Mouse (Mus musculus) heart, adult 2 months (tissue): Measurements from ENCODE around the gene Cacna1d. TPM values are rescaled to one million over a fixed set of nuclear protein-coding genes. Genes with fewer than 3 reads are reported as not detected.

Source experiments
- DNase-seq, 2 experiments: peaks; one replicate each; pipeline ENCODE4 v3.0.0; 2021
- H3K27ac ChIP-seq: fragments of 200-600 bp; 2 replicates; pipeline ENCODE4 v1.8.1; 2022
- H3K27me3 ChIP-seq: fragments of 200-500 bp; 2 replicates; pipeline ENCODE4 v1.6.1; 2012; ENCODE audit warnings: mild to moderate bottlenecking, low read length, inconsistent platforms, mixed read lengths; ENCODE audit not compliant: control insufficient read depth, insufficient read depth
- H3K36me3 ChIP-seq: fragments of 200-500 bp; 2 replicates; pipeline ENCODE4 v1.6.1; 2012; ENCODE audit warnings: low read length, inconsistent platforms; ENCODE audit not compliant: control insufficient read depth, insufficient read depth
- H3K4me1 ChIP-seq: fragments of 200-500 bp; 2 replicates; pipeline ENCODE4 v1.6.1; 2011; ENCODE audit warnings: low read length; ENCODE audit not compliant: control insufficient read depth, insufficient read depth
- H3K4me3 ChIP-seq: fragments of 200-600 bp; 2 replicates; pipeline ENCODE4 v1.8.1; 2022
- H3K79me2 ChIP-seq: fragments of 200-500 bp; replicated peaks from 2 replicates; pipeline ENCODE4 v1.6.1; 2012; ENCODE audit warnings: mild to moderate bottlenecking, inconsistent platforms, low read length, moderate library complexity, mixed read lengths; ENCODE audit not compliant: control insufficient read depth, insufficient read depth
- H3K9ac ChIP-seq: fragments of 200-500 bp; 2 replicates; pipeline ENCODE4 v1.6.1; 2012; ENCODE audit warnings: low read depth, mild to moderate bottlenecking, control low read depth, inconsistent platforms, low read length, mixed read lengths
- CTCF ChIP-seq: fragments of 200-600 bp; IDR thresholded peaks from 2 replicates; pipeline ENCODE4 v1.8.1; 2022; ENCODE audit warnings: antibody characterized with exemption, mild to moderate bottlenecking, moderate library complexity
- EP300 ChIP-seq: fragments of 200-500 bp; IDR thresholded peaks from 2 replicates; pipeline ENCODE4 v1.6.1; 2011; ENCODE audit warnings: low read depth, low read length, control low read depth; ENCODE audit not compliant: insufficient read depth
- POLR2A ChIP-seq: fragments of 200-500 bp; IDR thresholded peaks from 2 replicates; pipeline ENCODE4 v1.6.1; 2011; ENCODE audit warnings: mild to moderate bottlenecking, low read depth, low read length, control low read depth; ENCODE audit not compliant: insufficient read depth
- WGBS: fragments of 180-500 bp; shearing (Covaris S2); methylation state at CpG from one replicate; pipeline ENCODE4 v1.1.7; 2018; 5-methylcytosine and 5-hydroxymethylcytosine counted together
- intact Hi-C: fragments of 180-260 bp; cut with DNase I; formaldehyde crosslinking; loops from one replicate; pipeline ENCODE4 v1.15.1; 2025
- polyA plus RNA-seq: library from polyadenylated mRNA; depleted of rRNA; stranded (reverse); fragments of >200 nt; gene quantifications from 2 replicates; pipeline ENCODE4 v1.2.3, GENCODE M21; 2012; rRNA removed
- total RNA-seq, 2 experiments: library from RNA; stranded (reverse); gene quantifications; 2 replicates each; pipeline ENCODE4 v1.2.3; 2021

Cacna1d gene
- total and polyA plus RNA-seq, 3 experiments, result 1.3 to 3.0 (median 2.1) TPM

DNA sequence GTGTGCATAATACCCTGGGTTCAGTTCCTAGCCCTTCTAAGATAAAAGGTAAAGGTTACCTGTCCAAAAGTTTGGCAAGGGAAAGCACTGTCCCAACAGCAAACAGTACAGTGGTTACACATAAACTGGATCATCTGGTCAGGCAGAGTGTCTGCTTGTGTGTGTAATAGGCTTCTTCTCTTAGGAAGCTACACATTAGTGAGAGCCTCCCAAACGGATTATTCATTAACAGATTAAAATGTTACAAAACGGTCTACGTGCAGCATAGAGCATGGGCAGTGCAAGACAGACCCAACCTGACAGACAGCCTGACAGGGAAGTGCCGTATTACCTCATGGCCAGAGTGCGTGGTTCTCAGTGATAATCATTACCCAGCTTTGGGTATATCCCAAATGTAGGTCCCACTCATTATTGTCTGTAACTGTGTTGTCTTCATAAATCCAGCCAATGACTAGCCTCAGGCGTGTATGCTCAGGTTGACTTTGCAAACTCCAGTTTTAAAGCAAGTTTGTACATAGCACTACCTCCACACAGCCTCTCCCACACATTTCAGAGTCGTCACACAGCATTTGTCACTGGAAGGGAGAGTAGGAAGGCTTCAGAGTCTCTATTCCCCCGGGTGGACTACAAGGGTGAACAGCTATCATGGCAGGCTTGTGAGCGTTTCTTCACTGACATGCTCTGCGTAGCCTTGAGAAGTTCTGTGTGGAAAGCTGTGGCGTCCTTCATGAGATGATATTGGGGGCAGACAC lies 495.1 kb downstream of the Cacna1d start:
- Histone ChIP-seq H3K4me3 (no peak overlapping the region), H3K9ac (no peak overlapping the region), H3K27ac (no peak overlapping the region), H3K27me3 (no peaks in the 10 kb centered on the region), H3K36me3 (no peaks in the 10 kb centered on the region), H3K4me1 (peaks cover 2% of the 10 kb centered on the region; the same call in 1 of the 2 replicates), H3K79me2 (no peaks in the 10 kb centered on the region)
- no peak for DNase-seq
- 90% methylated on average over 11 of the region's 11 CpGs for WGBS
- TF ChIP-seq EP300 (no peak), CTCF (no peak), POLR2A (no peak)
- intact Hi-C loops, result no loop called here

GRCm38 (mm10) chr14:29994976-29995375 lies 496.3 kb downstream of the Cacna1d start:
- H3K27ac ChIP-seq, result no peak overlapping the region
- H3K4me1 ChIP-seq, result peaks cover 2% of the 10 kb centered on the region; the same call in 1 of the 2 replicates
- H3K4me3 ChIP-seq, result no peak overlapping the region
- H3K9ac ChIP-seq, result no peak overlapping the region
- intact Hi-C loops, result no loop called here
- H3K27me3 ChIP-seq, result no peaks in the 10 kb centered on the region
- H3K79me2 ChIP-seq, result no peaks in the 10 kb centered on the region
- WGBS, result 93% methylated on average over 4 of the region's 4 CpGs
- no peak for TF ChIP-seq POLR2A
- TF ChIP-seq CTCF, result no peak
- no peak for TF ChIP-seq EP300
- DNase-seq, result no peak
- no peaks in the 10 kb centered on the region for H3K36me3 ChIP-seq

Other genes with a start within 250 kb of the Cacna1d start
- gene Dcp1a, start 11.9 kb downstream of the Cacna1d start, total RNA-seq, result 10 to 100 TPM in 1 of 2 experiments, 1 to 10 TPM in 1; 9.8 to 10.8 TPM
- gene Dcp1a, start 11.9 kb downstream of the Cacna1d start, polyA plus RNA-seq, result 15.4 and 16.0 TPM in 2 replicates
- gene Tkt, start 56.9 kb upstream of the Cacna1d start, total RNA-seq, result 10 to 100 TPM; 30.7 to 32.8 TPM
- 75.5 and 119 TPM in 2 replicates for gene Tkt, start 56.9 kb upstream of the Cacna1d start, polyA plus RNA-seq
- 10 to 100 TPM; 10.4 to 12.6 TPM for gene Prkcd, start 134.8 kb upstream of the Cacna1d start, total RNA-seq
- gene Prkcd, start 134.8 kb upstream of the Cacna1d start, polyA plus RNA-seq, result 31.5 and 31.7 TPM in 2 replicates
- gene Rft1, start 162.9 kb upstream of the Cacna1d start, total RNA-seq, result 1 to 10 TPM; 6.1 to 8.1 TPM
- 8.8 and 13.0 TPM in 2 replicates for gene Rft1, start 162.9 kb upstream of the Cacna1d start, polyA plus RNA-seq
- gene Sfmbt1, start 223.4 kb upstream of the Cacna1d start, total RNA-seq, result 10 to 100 TPM; 12.9 to 14.2 TPM
- 1.6 and 2.8 TPM in 2 replicates for gene Sfmbt1, start 223.4 kb upstream of the Cacna1d start, polyA plus RNA-seq